Mouse (Mus musculus): ENCODE data around the gene Pibf1.

DNA sequence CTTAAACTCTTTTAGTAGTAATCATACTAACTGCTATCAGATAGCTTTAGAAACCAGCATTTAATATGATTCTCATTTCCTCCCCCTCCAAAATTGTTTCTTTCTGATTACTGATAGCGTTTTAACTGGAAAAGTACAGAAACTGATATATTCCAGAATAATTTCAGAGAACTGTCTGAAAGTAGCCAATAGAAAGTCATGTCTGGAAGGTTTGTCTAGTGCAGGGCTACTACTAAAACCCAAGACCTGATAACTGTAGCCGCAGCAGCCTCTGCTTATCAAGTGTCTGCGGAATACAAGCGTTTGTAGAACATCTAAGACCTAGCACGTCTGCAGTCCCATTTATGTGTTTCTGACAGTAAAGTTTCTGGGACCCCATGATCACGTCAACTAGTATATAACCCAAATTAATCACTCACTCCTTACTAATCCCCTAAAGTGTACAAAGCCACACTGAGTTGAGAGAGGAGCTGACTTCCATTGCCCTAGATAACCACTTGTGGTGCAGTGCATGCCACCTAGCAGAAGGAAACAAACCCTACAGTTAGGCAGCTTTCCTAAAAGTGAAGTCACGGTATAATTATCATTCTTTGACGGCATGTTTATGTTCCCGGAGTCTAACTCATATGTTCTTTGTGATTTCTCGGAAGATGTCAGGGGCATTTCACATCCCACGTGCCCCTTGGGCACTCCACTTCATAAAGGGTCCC, 130.0 kb downstream of the Pibf1 start:
- no peak for TF ChIP-seq HCFC1 (IDR thresholded peaks at IDR 0.05; ENCODE audit: low read depth, low read length)
- no peak for TF ChIP-seq POLR2A (IDR thresholded peaks at IDR 0.05; ENCODE audit: low read depth, low read length)
- TF ChIP-seq ZKSCAN1 (IDR thresholded peaks at IDR 0.05; ENCODE audit: borderline replicate concordance, low read depth, low read length): no peak
- TF ChIP-seq UBTF (IDR thresholded peaks at IDR 0.05; ENCODE audit: low read depth, low read length): no peak
- no peak for TF ChIP-seq CTCF (conservative IDR thresholded peaks at IDR 0.05 in 1 of 2, IDR thresholded peaks at IDR 0.05 in 1 of 2; ENCODE audit: low read depth in 2 of 2, low read length in 2 of 2)

Data from CH12.LX (cell line).